Mouse (Mus musculus) lung, postnatal 0 days (tissue): ENCODE measurements at regions not wholly inside any gene's neighbourhood (a gene's known extent, or its start where the extent isn't known, plus 50 kb on each side); places are given as distances from the start of the nearest gene placed in this dataset.

ENCODE experiments used
- ATAC-seq: fragments of 200-750 bp; cut with Nextera tagmentation; 2 replicates; pipeline ENCODE4 v1.8.0; 2017; ENCODE audit warnings: moderate library complexity
- DNase-seq: peaks from one replicate; pipeline ENCODE4 v3.0.0-alpha.2; 2016; ENCODE audit warnings: low spot score
- H3K27ac ChIP-seq: fragments of 300-500 bp; sonication (generic); 2 replicates; pipeline ENCODE4 v1.5.1; 2014; ENCODE audit warnings: antibody characterized with exemption, mild to moderate bottlenecking, low read length, mixed read lengths
- H3K27me3 ChIP-seq: fragments of 300-500 bp; sonication (generic); replicated peaks from 2 replicates; pipeline ENCODE4 v1.6.1; 2014; ENCODE audit warnings: low read length, mixed read lengths; ENCODE audit not compliant: insufficient read depth
- H3K36me3 ChIP-seq: fragments of 300-500 bp; sonication (generic); 2 replicates; pipeline ENCODE4 v1.6.1; 2014; ENCODE audit warnings: low read length, mixed read lengths; ENCODE audit not compliant: insufficient read depth
- H3K4me1 ChIP-seq: fragments of 300-500 bp; sonication (generic); 2 replicates; pipeline ENCODE4 v1.6.1; 2014; ENCODE audit warnings: antibody characterized with exemption, low read depth, low read length, mixed read lengths; ENCODE audit not compliant: insufficient read depth
- H3K4me2 ChIP-seq: fragments of 300-500 bp; sonication (generic); replicated peaks from 2 replicates; pipeline ENCODE4 v1.6.1; 2014; ENCODE audit warnings: low read depth, mild to moderate bottlenecking, low read length, moderate library complexity, mixed read lengths
- H3K4me3 ChIP-seq: fragments of 300-500 bp; sonication (generic); 2 replicates; pipeline ENCODE4 v1.5.1; 2014; ENCODE audit warnings: low read depth, low read length
- H3K9ac ChIP-seq: fragments of 300-500 bp; sonication (generic); replicated peaks from 2 replicates; pipeline ENCODE4 v1.6.1; 2014; ENCODE audit warnings: low read depth, mild to moderate bottlenecking
- H3K9me3 ChIP-seq: fragments of 300-500 bp; sonication (generic); 2 replicates; pipeline ENCODE4 v1.6.1; 2016; ENCODE audit warnings: low read length, mixed read lengths
- CTCF ChIP-seq: IDR thresholded peaks from 2 replicates; pipeline ENCODE4 v1.5.1; 2016; ENCODE audit warnings: antibody characterized with exemption, mild to moderate bottlenecking
- EP300 ChIP-seq: IDR thresholded peaks from 2 replicates; pipeline ENCODE4 v1.6.1; 2016; ENCODE audit warnings: antibody characterized with exemption, mild to moderate bottlenecking, control low read depth
- WGBS: fragments of 180-500 bp; shearing (Covaris S2); extraction: QIAGEN DNeasy Blood & Tissue Kit; methylation state at CpG from one replicate; pipeline ENCODE4 v1.1.7; 2014; 5-methylcytosine and 5-hydroxymethylcytosine counted together

- WGBS: 80% methylated on average over 2 of the region's 2 CpGs
Observed at GRCm38 (mm10) chr10:56525791-56526190, 148.7 kb downstream of the Gja1 start.

GRCm38 (mm10) chr10:56537091-56537490, 160.0 kb downstream of the Gja1 start:
- H3K9me3 ChIP-seq: no peaks in the 10 kb centered on the region
- DNase-seq (no peak), ATAC-seq (no peak)
- 38% methylated on average over 4 of the region's 4 CpGs for WGBS
- H3K27me3 ChIP-seq: no peaks in the 10 kb centered on the region
- H3K4me3 ChIP-seq: no peak overlapping the region
- no peak overlapping the region for H3K9ac ChIP-seq
- H3K36me3 ChIP-seq: no peaks in the 10 kb centered on the region
- no peak overlapping the region for H3K27ac ChIP-seq
- H3K4me1 ChIP-seq: no peaks in the 10 kb centered on the region
- H3K4me2 ChIP-seq: no peak overlapping the region
- TF ChIP-seq CTCF (no peak), EP300 (no peak)

More at GRCm38 (mm10) chr10:56525791-56526190, 148.7 kb downstream of the Gja1 start:
- H3K4me2 ChIP-seq: no peak overlapping the region
- H3K9me3 ChIP-seq: no peaks in the 10 kb centered on the region
- no peak for ATAC-seq
- H3K4me1 ChIP-seq: no peaks in the 10 kb centered on the region
- H3K27ac ChIP-seq: no peak overlapping the region
- TF ChIP-seq CTCF (no peak), EP300 (no peak)
- no peak for DNase-seq
- no peak overlapping the region for H3K4me3 ChIP-seq
- no peaks in the 10 kb centered on the region for H3K36me3 ChIP-seq
- H3K27me3 ChIP-seq: no peaks in the 10 kb centered on the region
- H3K9ac ChIP-seq: no peak overlapping the region

- no peaks in the 10 kb centered on the region for H3K27me3 ChIP-seq
- H3K9me3 ChIP-seq: no peaks in the 10 kb centered on the region
- WGBS: 83% methylated on average over 5 of the region's 5 CpGs
- no peak overlapping the region for H3K4me2 ChIP-seq
- H3K4me1 ChIP-seq: no peaks in the 10 kb centered on the region
- no peak overlapping the region for H3K27ac ChIP-seq
- TF ChIP-seq CTCF (no peak), EP300 (no peak)
- ATAC-seq: no peak
- DNase-seq: no peak
- no peak overlapping the region for H3K9ac ChIP-seq
- H3K4me3 ChIP-seq: no peak overlapping the region
- H3K36me3 ChIP-seq: no peaks in the 10 kb centered on the region
Observed at GRCm38 (mm10) chr10:56539827-56540511, 162.8 kb downstream of the Gja1 start.

- Histone ChIP-seq H3K27me3 (no peaks in the 10 kb centered on the region), H3K9me3 (no peaks in the 10 kb centered on the region), H3K4me2 (no peak overlapping the region), H3K4me1 (no peaks in the 10 kb centered on the region), H3K4me3 (no peak overlapping the region), H3K36me3 (no peaks in the 10 kb centered on the region), H3K27ac (no peak overlapping the region), H3K9ac (no peak overlapping the region)
- DNase-seq: no peak
- TF ChIP-seq CTCF (no peak), EP300 (no peak)
- WGBS: 67% methylated on average over 3 of the region's 3 CpGs
- ATAC-seq: no peak
Observed at GRCm38 (mm10) chr10:56542106-56542505, 165.0 kb downstream of the Gja1 start.

- no peak for ATAC-seq
- TF ChIP-seq EP300 (no peak), CTCF (no peak)
- Histone ChIP-seq H3K36me3 (no peaks in the 10 kb centered on the region), H3K27me3 (no peaks in the 10 kb centered on the region), H3K9me3 (no peaks in the 10 kb centered on the region), H3K4me3 (no peak overlapping the region), H3K27ac (no peak overlapping the region), H3K4me1 (no peaks in the 10 kb centered on the region), H3K4me2 (no peak overlapping the region), H3K9ac (no peak overlapping the region)
- DNase-seq: no peak
- 41% methylated on average over 3 of the region's 3 CpGs for WGBS
Observed at GRCm38 (mm10) chr10:56545989-56546388, 168.9 kb downstream of the Gja1 start.

GRCm38 (mm10) chr10:56546824-56547223, 169.7 kb downstream of the Gja1 start:
- no peaks in the 10 kb centered on the region for H3K9me3 ChIP-seq
- no peaks in the 10 kb centered on the region for H3K36me3 ChIP-seq
- no peak overlapping the region for H3K9ac ChIP-seq
- WGBS: 57% methylated on average over 2 of the region's 2 CpGs
- ATAC-seq: no peak
- H3K4me2 ChIP-seq: no peak overlapping the region
- no peak for DNase-seq
- no peaks in the 10 kb centered on the region for H3K4me1 ChIP-seq
- no peak for TF ChIP-seq EP300
- TF ChIP-seq CTCF: no peak
- H3K27me3 ChIP-seq: no peaks in the 10 kb centered on the region
- H3K27ac ChIP-seq: no peak overlapping the region
- H3K4me3 ChIP-seq: no peak overlapping the region

- Histone ChIP-seq H3K36me3 (no peaks in the 10 kb centered on the region), H3K4me3 (no peak overlapping the region), H3K9me3 (no peaks in the 10 kb centered on the region), H3K4me1 (no peaks in the 10 kb centered on the region), H3K27ac (no peak overlapping the region), H3K4me2 (no peak overlapping the region), H3K27me3 (no peaks in the 10 kb centered on the region), H3K9ac (no peak overlapping the region)
- WGBS: 67% methylated on average over 3 of the region's 4 CpGs
- ATAC-seq: no peak
- no peak for DNase-seq
- TF ChIP-seq CTCF: no peak
- no peak for TF ChIP-seq EP300
Observed at GRCm38 (mm10) chr10:56547825-56548224, 170.7 kb downstream of the Gja1 start.
